Mouse (Mus musculus): ENCODE measurements around the gene Snx29. TPM values are rescaled to one million over a fixed set of nuclear protein-coding genes. Genes with fewer than 3 reads are reported as not detected.
"Not testable (repeated sequence)": the region's sequence is repeated elsewhere in the genome, so short reads cannot be mapped to it uniquely, and the experiment has no call there.

Gene Snx29
- total RNA-seq, 2 experiments from 2014 or later, result 32.1 to 33.4 TPM

DNA sequence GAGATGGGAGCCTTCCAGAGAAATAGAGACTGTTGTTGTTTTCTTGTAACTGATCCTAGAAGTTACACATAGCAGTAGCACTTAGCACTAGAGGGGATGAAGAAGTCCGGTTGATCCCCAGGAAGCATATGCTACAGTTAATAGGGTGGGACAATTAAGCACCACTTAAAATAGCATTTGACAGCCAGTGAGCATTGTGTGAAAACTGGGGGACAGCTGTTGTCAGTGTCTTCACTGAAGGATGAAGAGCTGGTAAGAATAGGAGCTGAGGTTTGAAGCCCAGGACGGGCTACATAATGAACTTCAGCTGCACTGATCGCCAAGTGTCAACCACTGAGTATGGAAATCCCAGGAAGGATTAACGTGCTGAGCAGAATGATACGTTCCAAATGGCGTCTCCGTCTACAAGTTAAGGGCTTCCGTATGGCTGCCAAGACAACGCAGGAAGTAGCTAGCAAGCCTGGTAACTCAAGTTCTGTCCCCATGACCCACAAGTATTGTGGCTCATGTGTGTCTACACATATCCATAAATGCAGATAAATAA, 184.6 kb downstream of the Snx29 start:
- intact Hi-C loops (cut with DNase I), result no loop called here
- DNase-seq (ENCODE audit: extremely low spot score in 1 of 2, low spot score in 2 of 2), result no peak

DNA sequence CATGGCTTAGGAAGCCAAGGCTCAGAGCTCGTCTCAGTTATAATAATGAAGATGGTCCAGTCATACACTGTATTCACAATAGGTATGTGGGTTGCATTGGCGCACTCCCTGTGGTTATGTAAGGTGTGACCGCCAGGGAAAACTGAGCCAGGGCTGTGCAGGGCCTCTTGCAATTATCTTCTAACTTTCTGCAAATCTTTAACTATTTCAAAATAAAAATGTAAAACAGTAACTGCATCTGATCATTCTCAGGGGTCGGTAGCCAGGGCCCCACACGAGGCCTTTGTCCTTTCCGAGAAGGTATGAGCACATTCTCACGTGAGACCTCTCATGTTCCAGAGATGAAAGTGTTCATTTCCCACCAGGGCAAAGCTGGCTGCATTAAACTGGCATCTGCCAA, 185.6 kb downstream of the Snx29 start:
- DNase-seq (ENCODE audit: extremely low spot score in 1 of 2, low spot score in 2 of 2), result no peak
- intact Hi-C loops (cut with DNase I), result no loop called here

DNA sequence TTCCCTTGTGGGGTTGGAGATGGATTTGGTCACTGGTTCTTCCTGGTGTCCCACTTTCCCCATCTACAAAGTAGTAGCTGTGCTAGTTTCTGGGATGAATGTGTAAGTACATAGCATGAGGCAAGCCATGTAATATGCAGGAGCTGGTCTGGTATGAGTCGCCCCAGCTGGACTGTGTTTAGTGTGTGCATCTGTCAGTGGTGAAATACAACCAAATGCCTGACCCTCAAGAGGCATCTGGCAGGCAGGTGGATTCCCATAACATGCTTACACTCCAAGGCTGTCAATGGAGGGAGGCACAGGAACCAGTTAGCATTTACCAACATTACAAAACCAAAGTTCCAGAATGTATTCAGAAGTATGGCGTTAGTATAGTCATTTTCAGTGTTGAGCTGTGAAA, 187.7 kb downstream of the Snx29 start:
- intact Hi-C loops (cut with DNase I), result no loop called here
- DNase-seq (ENCODE audit: extremely low spot score in 1 of 2, low spot score in 2 of 2), result no peak

DNA sequence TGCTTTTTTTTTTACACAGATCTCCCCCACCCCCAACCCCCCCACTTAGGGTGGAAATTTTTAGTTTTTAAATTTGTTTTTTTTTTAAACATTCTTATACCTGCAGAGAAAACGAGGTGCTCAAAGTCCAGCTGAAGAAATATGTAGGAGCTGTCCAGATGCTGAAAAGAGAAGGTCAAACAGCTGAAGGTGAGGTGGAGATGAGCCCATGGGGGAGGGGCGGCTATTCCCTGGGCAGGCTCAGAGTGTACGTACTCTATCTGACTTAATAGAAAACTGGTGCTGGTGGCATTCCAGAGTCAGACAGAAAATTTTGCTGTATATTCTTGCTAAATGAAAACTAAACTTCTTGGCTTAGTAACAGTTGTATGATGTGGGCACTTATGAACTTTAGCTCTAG, 188.1 kb downstream of the Snx29 start:
- DNase-seq (ENCODE audit: extremely low spot score in 1 of 2, low spot score in 2 of 2), result no peak
- intact Hi-C loops (cut with DNase I), result no loop called here

DNA sequence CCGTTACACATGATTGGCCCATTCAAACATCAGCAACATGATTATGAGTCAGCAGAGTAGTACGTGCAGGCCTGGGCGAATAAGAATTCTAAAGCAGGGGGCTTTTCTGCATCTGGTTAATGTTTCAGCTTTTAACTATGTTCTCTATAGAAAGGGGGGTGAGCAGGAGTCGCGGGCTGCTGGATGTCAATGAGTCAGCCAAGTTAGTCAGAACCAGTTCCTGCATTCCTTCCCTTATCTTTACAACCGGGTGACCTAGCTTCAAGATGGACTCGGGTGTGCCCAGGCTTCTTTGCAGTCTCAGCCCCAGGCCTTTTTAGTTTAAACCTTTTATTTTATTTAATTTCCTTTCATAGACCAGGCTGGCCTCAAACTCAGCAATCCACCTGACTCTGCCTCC, 189.0 kb downstream of the Snx29 start:
- intact Hi-C loops (cut with DNase I); DNase-seq (ENCODE audit: extremely low spot score in 1 of 2, low spot score in 2 of 2): not testable (repeated sequence)

DNA sequence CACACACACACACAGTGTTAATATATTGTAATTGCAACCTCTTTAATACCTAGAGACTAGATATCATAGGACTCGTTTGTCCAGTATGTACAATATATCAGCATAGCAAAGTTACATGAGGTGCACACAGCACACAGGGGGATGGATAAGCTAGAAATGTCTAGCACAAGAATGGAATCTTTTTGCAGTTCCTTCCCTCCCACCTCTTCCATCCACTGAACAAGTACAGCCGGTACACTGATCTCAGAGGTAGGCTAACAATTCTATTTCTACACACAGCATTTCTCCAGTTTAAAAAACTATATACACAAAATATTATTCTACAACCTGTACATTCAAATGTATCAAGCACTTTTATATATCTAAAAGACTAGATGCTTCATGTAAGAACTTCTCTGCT, 194.0 kb downstream of the Snx29 start:
- intact Hi-C loops (cut with DNase I), result no loop called here
- DNase-seq (ENCODE audit: extremely low spot score in 1 of 2, low spot score in 2 of 2), result no peak

DNA sequence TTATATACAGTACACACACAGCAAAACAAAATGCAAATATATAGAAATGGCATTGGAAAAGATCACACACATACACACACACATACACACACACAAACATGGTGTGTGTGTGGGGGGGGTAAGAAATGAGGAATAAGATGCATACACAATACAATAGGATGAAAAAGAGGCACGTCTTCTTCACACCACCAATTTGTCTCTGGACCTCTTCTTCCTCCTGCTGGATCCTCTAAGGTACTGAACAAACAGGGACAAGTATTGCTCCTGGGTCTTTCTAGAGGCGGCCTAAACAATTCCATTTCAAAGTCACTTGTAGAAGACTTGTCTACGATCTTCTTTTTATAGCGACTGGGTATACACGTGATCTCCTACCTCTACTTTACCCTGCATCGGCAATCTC, 194.7 kb downstream of the Snx29 start:
- intact Hi-C loops (cut with DNase I), result no loop called here

DNA sequence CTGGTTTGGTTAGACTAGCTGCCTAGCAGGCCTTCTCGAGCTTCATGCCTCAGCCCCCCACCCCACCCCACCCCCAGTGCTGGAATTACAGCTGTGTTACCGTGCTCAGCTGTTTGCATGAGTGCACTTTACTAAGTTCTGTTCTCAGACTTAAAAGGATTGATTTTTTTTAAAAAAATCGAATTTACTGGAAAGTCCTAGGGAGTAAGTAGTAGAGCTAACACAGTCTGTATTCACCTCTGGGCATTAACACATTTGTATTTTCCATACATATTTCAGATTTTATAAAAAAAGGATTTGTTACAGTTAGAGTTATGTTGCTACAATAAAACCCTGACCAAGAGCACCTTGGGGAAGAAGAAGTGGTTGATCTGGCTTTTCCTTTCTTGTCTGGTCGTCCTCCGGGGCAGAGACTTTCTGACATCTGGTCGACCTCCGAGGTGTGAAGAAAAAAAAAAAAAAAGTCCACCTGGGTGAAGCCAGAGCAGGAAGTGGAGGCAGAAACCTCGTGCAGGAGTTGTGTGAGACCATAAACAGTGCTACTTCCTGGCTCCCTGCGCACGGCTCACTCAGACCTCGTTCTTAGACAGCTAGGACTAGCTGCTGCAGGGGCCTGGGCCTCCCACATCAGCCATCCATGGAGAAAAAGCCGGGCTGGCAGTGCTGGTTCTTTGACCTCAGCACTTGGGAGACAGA, 196.2 kb downstream of the Snx29 start:
- intact Hi-C loops (cut with DNase I), result no loop called here
- DNase-seq (ENCODE audit: extremely low spot score in 1 of 2, low spot score in 2 of 2), result no peak

More for the DNA sequence above, 194.7 kb downstream of the Snx29 start:
- no peak for DNase-seq (ENCODE audit: extremely low spot score in 1 of 2, low spot score in 2 of 2)

DNA sequence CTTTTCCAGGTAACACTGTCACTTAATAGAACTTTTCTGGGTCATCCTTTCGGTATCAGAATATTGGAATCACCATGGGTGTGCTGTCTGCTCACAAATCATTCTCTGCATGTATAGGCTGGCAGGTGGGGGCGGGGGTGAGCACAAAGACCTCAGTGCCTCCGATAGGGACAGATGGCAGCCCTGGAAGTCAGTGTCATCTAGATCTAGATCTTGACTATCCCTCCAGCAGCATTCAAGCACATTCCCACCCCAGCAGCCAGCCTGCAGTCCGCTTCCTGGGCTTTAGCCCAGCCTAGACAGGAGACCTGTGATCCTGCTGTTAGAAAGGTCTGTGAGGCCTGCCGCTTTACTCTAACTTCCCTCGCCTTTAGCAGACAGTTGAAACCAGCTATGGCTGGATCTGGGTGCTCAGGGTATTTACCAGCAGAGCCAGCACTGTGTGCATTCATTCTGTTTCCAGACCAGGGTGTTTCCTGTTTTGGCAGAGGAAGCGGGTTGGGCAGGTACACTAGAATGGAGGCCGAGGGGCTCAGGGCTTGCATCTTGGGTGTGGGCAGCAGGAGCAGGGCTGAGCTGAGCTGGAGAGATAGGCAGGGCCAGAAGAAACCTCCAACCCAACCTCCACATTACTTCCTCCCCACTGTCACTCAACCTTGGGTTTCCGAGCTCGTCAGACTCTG, 203.5 kb downstream of the Snx29 start:
- intact Hi-C loops (cut with DNase I), result no loop called here
- no peak for DNase-seq (ENCODE audit: extremely low spot score in 1 of 2, low spot score in 2 of 2)

DNA sequence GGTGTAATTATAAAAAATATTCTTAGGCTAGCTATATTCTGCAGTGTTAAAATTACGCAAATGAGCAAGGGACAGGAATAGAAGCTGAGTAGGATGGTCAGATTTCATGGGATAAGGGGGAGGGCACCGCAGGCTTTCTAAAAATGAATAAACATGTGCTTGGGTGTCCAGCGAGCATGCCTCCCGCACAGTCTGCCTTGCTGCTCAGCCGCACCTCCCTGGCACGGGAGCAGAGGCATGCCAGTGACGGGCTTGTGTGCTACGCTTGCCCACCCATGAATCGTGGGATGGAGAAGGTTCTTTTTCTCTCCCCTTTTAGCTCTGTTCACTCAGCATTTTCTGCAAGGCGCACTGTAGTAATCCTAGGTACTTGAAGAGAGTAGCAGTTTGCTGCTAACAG, 204.3 kb downstream of the Snx29 start:
- intact Hi-C loops (cut with DNase I), result no loop called here
- DNase-seq (ENCODE audit: extremely low spot score in 1 of 2, low spot score in 2 of 2), result peak; percentile 52 to 58

DNA sequence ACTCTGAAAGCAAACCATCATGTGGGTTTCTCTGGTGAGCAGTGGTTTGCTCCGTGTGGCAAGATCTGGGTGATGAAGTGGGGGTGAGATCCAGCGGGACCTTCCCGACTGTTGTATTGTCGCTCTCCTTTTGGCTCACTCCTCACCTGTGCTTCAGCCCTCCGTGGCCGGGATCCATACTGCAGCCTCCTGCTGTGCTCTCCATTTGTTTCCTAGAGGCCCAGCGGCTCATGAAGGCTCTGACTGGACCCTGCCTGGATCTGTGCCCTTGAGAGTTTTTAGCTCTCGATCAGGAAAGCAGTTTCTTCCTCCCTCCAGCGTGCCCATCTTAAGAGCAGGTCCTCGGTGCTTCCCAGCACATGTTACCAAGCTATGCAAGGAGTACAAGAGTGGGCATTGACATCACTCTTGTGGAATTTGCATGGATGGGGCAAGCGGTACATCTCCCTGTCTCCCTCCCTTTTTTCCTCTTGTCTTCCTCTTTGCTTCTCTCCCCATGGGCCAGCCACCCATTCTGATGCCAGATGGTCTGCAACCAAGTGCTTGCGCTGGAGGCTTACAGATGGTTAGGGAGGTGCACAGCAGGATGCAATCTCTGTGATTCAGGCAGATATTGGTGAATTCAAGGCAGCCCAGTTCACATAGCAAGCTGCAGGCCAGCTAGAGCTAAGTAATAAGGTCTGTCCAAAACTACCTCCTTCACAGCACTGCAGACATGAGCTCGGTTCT, 207.9 kb downstream of the Snx29 start:
- DNase-seq (ENCODE audit: extremely low spot score in 1 of 2, low spot score in 2 of 2), result no peak
- intact Hi-C loops (cut with DNase I), result no loop called here

DNA sequence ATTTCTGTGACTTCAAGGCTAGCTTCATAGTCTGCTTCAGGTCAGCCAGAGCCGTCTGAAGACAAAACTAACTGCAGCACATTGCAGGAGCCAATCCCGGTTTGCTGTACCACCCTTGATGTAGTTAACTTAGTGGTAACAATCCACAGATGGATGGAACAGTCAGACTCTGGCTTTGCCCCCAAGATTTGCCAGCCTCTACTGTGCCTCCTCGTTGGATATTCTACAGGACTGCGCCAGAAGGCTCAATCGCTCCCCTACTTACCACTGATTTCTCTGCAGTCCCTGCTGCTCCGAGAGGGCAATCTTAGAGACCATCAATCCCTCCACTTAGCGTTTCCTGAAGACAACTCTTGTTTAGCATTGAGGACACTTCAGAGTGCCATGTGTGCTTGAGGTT, 208.7 kb downstream of the Snx29 start:
- intact Hi-C loops (cut with DNase I), result no loop called here
- DNase-seq (ENCODE audit: extremely low spot score in 1 of 2, low spot score in 2 of 2), result no peak

DNA sequence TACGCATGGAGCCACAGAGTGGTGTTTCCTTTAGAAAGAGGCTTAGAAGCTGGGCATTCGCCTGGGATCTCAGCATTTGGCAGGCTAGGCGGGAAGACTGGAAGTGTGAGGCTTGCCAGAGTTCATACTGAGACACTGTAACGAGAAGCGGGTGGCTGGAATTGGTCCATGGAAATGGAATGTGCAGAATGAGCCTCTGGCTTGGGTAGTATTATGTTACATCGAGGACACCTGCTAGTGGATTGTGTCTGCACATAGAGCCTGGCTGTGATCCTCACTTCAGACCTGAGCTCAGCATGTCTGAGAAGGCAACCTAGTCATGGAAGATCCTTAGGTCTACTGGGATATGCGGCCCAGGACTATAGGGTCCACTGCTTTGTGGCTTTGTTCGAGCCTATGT, 209.9 kb downstream of the Snx29 start:
- DNase-seq (ENCODE audit: extremely low spot score in 1 of 2, low spot score in 2 of 2), result peak; percentile 66 to 72
- intact Hi-C loops (cut with DNase I), result no loop called here

DNA sequence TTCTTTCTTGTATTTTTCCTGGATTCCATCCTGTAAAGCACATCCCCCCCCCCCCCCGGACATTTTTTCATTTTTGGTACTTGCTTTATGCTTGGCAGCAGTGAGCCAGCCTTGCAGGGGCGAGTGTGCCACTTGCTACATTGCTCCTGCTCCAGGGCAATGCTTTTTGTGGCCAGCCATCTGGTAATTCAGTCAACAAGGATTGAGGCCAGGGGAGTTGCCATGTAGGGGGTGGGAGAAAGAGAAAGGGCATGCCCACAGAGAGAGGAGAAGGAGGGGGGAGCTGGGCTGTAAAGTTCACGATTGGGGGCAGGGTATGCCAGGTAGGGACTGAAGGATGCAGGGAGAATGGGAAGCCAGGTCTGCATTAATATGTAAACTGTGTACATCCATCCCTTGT, 210.7 kb downstream of the Snx29 start:
- intact Hi-C loops (cut with DNase I), result no loop called here
- DNase-seq (ENCODE audit: extremely low spot score in 1 of 2, low spot score in 2 of 2), result no peak

DNA sequence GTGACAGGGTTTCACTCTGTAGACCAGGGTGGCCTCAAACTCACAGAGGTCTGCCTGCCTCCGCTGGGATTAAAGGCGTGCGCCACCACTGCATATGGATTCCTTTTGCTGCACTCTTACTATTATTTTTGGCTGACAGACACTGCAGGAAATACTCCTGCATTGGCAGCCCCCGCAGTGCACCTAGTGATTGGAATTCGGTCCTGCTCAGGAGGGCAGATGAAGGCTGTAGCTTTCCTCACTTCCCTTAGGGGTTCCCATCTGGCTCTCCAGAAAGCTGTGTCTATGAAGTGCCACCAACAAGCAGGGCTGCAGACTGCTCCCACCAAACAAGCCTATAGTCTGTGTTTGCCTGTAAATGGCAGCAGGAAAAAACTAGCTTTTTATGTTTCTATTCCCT, 215.0 kb downstream of the Snx29 start:
- no peak for DNase-seq (ENCODE audit: extremely low spot score in 1 of 2, low spot score in 2 of 2)
- intact Hi-C loops (cut with DNase I), result no loop called here

DNA sequence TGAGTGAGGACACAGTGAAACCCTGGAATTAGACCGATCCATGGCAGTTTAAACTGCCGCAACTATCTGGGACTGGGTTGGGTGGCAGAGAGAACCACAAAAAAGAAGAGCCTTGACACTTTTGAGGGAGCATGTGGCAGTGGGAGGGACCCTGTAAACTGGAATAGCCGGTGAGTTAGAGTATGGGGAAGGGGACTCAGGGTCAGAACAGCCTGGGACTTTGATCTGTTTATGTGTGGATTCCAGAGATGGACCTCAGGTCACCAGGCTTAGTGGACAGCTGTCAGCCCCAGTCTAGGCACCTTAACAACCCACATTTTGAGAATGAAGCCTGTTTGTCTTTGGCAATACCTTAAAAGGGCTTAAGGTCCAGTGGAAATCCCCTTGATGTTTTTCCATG, 215.5 kb downstream of the Snx29 start:
- intact Hi-C loops (cut with DNase I), result no loop called here
- DNase-seq (ENCODE audit: extremely low spot score in 1 of 2, low spot score in 2 of 2), result no peak

DNA sequence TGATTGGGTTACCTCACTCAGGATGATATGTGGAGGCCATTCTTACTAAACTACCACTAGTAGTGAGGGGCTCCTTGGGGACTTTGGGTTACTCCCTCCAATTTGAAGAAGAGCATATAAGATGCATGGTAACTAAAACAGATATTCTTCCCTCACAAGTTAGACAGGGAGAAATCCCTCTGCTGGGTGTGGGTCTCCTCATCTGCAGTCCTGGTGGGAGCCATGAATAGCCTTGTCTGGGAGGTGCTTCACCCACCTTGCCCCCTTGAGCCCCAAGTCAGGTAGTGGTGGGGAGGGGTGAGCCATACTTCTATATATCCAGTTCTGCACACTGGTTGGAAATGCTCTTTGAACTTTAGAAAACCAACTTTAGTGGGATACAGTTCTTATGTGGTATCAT, 218.3 kb downstream of the Snx29 start:
- intact Hi-C loops (cut with DNase I), result no loop called here
- no peak for DNase-seq (ENCODE audit: extremely low spot score in 1 of 2, low spot score in 2 of 2)

DNA sequence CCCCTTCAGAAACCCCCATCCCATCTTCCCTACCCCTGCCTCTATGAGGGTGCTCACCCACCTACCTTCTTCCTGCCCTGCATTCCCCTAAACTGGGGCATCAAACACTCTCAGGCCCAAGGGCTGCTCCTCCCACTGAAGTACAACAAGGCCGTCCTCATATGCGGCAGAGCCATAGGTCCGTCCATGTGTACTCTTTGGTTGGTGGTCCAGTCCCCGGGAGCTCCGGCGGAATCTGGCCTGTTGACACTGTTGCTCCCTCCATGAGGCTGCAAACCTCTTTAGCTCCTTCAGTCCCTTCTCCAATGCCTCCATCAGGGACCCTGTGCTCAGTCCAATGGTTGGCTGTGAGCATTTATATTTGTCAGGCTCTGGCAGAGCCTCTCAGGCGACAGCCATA, 219.1 kb downstream of the Snx29 start:
- no peak for DNase-seq (ENCODE audit: extremely low spot score in 1 of 2, low spot score in 2 of 2)
- intact Hi-C loops (cut with DNase I), result no loop called here

DNA sequence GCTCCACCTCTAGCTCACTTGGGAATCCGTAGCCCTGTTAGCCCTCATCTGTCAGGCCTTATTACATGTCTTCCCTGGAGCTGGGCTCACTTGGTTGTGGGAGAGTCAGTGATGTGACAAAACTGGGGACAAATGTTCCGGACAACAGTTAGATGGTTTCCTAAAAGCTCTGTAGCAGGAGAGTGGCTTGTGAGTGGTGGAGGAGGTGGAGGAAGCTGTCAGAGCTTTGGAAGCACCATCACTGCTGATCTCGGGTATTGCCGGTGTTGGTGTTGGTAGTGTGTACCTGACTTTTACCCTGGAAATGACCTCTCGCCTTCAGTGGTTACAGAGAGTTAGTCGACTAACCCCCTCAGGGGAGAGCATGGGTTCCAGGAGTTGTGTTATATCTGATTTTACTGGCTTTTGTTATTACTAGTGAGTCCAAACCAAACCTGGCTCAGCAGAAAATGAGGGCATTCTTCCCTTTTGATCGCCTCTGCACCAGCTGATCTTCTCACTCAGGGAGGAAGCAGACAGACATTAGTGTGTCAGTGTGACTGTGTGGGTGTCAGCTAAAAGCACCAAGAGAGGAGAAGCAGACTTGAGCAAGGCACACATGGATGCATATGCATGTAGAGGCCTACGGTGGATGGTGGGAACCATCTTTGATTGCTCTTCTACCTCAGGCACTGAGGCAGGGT, 227.5 kb downstream of the Snx29 start:
- DNase-seq (ENCODE audit: extremely low spot score in 1 of 2, low spot score in 2 of 2), result no peak

More for the DNA sequence above, 227.5 kb downstream of the Snx29 start:
- intact Hi-C loops (cut with DNase I), result no loop called here

Data from left cerebral cortex, postnatal 10 days (tissue).